Mouse (Mus musculus): ENCODE results near the gene Map3k14.
"Not testable (repeated sequence)": the region's sequence is repeated elsewhere in the genome, so short reads cannot be mapped to it uniquely, and the experiment has no call there.

DNA sequence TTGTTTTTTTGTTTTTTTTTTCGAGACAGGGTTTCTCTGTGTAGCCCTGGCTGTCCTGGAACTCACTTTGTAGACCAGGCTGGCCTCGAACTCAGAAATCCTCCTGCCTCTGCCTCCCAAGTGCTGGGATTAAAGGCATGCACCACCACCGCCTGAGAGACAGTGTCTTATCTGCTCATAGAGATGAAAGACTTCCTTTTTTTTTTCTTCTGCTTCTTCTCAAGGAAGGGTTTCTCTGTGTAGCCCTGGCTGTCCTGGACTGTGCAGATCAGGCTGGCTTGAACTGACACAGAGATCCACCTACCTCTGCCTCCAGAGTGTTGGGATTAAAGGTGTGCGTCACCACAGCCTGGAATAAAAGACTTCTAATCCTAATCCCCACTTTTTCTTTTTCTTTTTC, 44.6 kb downstream of the Map3k14 start:
- not testable (repeated sequence) for TF ChIP-seq CTCF, EP300 (IDR thresholded peaks at IDR 0.05; ENCODE audit: low read depth)

Data from liver, embryonic 14.5 days (tissue).